Mouse (Mus musculus): Measurements from ENCODE around the gene Ttll8. TPM values are rescaled to one million over a fixed set of nuclear protein-coding genes. Genes with fewer than 3 reads are reported as not detected.

The Ttll8 gene
- polyA plus RNA-seq, 1 experiment from 2014 or later: not detected

DNA sequence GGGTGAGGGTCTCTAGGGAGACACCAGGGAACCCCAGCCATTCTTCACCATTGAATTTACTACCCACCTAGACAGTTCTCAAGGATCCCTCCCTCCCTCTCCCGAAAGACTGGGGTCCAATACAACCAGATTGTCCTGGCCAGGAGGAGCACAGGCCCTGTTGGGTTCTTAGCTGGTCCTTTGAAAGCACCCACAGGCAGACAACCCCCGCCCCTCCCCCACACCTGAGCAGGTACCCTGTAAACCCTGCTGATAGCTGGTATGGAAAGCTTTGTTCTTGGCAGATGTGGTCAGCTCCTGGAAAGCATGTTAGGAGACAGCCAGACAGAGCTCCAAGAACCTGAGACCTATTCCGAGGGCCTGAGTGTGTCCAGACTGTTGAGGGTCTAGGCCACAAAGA is 93.4 kb downstream of the Ttll8 start:
- Histone ChIP-seq H3K4me3 (no peak overlapping the region), H3K4me1 (peaks cover 63% of the 10 kb centered on the region), H3K27ac (peak overlapping the region; percentile 97), H3K36me3 (peaks cover 25% of the 10 kb centered on the region), H3K9me3 (no peaks in the 10 kb centered on the region), H3K27me3 (ENCODE audit: insufficient read depth, poor library complexity, severe bottlenecking) (no peaks in the 10 kb centered on the region)
- DNase-seq (ENCODE audit: low spot score): no peak
- 89% methylated on average over 3 of the region's 3 CpGs for WGBS

DNA sequence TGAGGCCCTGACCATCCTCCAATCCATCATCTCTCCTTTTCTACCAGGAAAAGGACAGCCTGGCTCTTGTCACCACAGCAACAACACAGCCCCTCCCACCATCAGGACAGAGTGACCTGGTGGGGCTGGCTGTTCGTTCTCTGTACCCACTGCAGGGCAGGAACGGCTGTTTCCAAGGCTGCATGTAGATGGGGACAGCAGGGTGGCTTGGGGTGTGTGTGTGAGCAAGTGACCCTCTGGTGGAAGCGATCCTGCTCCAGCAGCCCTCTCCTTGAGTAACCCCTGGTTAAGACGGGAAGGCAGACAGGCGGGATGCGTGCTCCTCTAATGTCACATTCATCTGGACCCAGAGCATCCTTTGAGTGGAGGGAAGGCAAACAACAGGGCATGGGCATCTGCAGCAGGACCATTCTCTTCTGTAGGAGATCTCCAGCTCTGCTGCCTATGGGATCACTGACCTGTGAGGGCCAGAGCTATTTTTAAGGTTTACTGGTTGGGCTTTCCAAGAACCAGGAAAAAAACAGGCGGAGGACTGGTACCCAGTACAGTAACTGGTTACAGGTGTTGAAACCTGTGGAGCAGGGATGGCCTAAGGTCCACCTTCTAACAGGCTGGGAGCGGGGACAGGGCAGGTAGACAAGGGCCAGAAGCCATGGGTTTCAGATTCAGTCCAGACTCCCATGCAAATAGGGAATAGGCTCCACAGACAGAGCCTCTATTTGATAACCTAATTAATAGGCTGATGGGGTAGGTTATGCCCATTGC is 94.8 kb downstream of the Ttll8 start:
- Histone ChIP-seq H3K36me3 (peaks cover 11% of the 10 kb centered on the region), H3K4me3 (no peak overlapping the region), H3K4me1 (peaks cover 63% of the 10 kb centered on the region), H3K9me3 (no peaks in the 10 kb centered on the region), H3K27ac (peak overlapping the region; percentile 67; the same call in 1 of the 2 replicates), H3K27me3 (ENCODE audit: insufficient read depth, poor library complexity, severe bottlenecking) (no peaks in the 10 kb centered on the region)
- WGBS: 56% methylated on average over 8 of the region's 8 CpGs
- no peak for DNase-seq (ENCODE audit: low spot score)

DNA sequence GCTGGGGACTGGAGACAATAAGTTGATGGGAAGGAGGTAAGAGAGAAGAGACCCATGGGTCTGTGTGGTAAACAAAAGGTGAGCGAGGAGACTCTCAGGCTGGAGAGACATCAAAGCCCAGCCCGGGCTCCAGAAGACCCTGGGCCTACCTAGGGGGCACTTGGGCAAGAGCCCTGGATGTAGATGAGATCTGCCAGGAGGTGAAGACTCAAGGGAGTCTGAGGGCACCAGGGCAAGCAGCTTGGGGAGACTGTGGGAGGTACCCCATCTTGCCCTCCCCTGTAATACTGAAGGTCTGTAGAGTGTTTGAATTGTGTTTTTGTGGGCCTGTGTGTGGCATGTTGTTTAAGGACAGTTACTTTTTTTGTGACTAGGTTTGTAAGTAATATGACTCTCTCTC is 95.5 kb downstream of the Ttll8 start:
- no peak for DNase-seq (ENCODE audit: low spot score)
- H3K27ac ChIP-seq: peak overlapping the region; percentile 42; the same call in 1 of the 2 replicates
- no peaks in the 10 kb centered on the region for H3K9me3 ChIP-seq
- no peak overlapping the region for H3K4me3 ChIP-seq
- WGBS: 71% methylated on average over 2 of the region's 2 CpGs
- H3K36me3 ChIP-seq: peaks cover 6% of the 10 kb centered on the region; the same call in 1 of the 2 replicates
- H3K27me3 ChIP-seq (ENCODE audit: insufficient read depth, poor library complexity, severe bottlenecking): no peaks in the 10 kb centered on the region
- peaks cover 62% of the 10 kb centered on the region for H3K4me1 ChIP-seq

DNA sequence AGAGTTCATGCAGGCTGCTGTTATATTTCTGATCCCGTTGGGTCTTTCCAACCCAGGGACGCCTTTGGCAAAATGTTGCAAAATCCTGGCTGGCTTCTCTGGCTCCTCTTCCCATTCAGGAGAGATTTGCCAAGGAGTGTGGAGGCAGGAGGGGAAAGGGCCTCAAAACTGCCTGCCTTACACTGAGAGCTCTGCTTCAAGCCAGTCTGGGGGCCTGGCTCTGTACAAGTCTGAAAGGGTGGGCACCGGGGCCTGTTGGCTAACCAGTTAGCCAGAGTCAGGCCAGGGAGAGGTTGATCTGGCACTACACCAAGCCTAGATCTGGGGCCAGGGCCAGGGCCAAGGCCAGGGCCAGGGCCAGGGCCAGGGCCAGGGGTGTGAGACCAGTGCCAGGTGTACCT is 96.1 kb downstream of the Ttll8 start:
- DNase-seq (ENCODE audit: low spot score): no peak
- Histone ChIP-seq H3K27ac (peak overlapping the region; percentile 42; the same call in 1 of the 2 replicates), H3K4me1 (peaks cover 64% of the 10 kb centered on the region), H3K9me3 (no peaks in the 10 kb centered on the region), H3K4me3 (no peak overlapping the region), H3K36me3 (0 out of 2 replicates have a peak, but pooled peaks cover under 1% of the 10 kb centered on the region), H3K27me3 (ENCODE audit: insufficient read depth, poor library complexity, severe bottlenecking) (no peaks in the 10 kb centered on the region)
- 86% methylated on average over 3 of the region's 3 CpGs for WGBS

GRCm38 (mm10) chr15:88857361-88857760 is 96.9 kb downstream of the Ttll8 start:
- Histone ChIP-seq H3K36me3 (no peaks in the 10 kb centered on the region), H3K4me1 (peaks cover 65% of the 10 kb centered on the region), H3K9me3 (no peaks in the 10 kb centered on the region), H3K27me3 (ENCODE audit: insufficient read depth, poor library complexity, severe bottlenecking) (no peaks in the 10 kb centered on the region), H3K27ac (0 out of 2 replicates have a peak overlapping the region, but pooled peaks have one; percentile 23), H3K4me3 (no peak overlapping the region)
- DNase-seq (ENCODE audit: low spot score): no peak
- WGBS: 84% methylated on average over 7 of the region's 7 CpGs

- Histone ChIP-seq H3K9me3 (no peaks in the 10 kb centered on the region), H3K27me3 (ENCODE audit: insufficient read depth, poor library complexity, severe bottlenecking) (no peaks in the 10 kb centered on the region), H3K4me3 (no peak overlapping the region), H3K36me3 (no peaks in the 10 kb centered on the region), H3K4me1 (peaks cover 65% of the 10 kb centered on the region), H3K27ac (no peak overlapping the region)
- no peak for DNase-seq (ENCODE audit: low spot score)
- WGBS: 77% methylated on average over 5 of the region's 5 CpGs
Measured at GRCm38 (mm10) chr15:88856613-88857012, 97.6 kb downstream of the Ttll8 start.

GRCm38 (mm10) chr15:88855896-88856417 is 98.3 kb downstream of the Ttll8 start:
- Histone ChIP-seq H3K4me3 (no peak overlapping the region), H3K27ac (peak overlapping the region; percentile 86), H3K9me3 (no peaks in the 10 kb centered on the region), H3K27me3 (ENCODE audit: insufficient read depth, poor library complexity, severe bottlenecking) (no peaks in the 10 kb centered on the region), H3K4me1 (peaks cover 65% of the 10 kb centered on the region), H3K36me3 (no peaks in the 10 kb centered on the region)
- 75% methylated on average over 6 of the region's 6 CpGs for WGBS
- DNase-seq (ENCODE audit: low spot score): no peak

GRCm38 (mm10) chr15:88854969-88855830 is 99.0 kb downstream of the Ttll8 start:
- Histone ChIP-seq H3K4me1 (peaks cover 69% of the 10 kb centered on the region), H3K4me3 (no peak overlapping the region; the same call in 1 of the 2 replicates), H3K9me3 (no peaks in the 10 kb centered on the region), H3K36me3 (no peaks in the 10 kb centered on the region), H3K27me3 (ENCODE audit: insufficient read depth, poor library complexity, severe bottlenecking) (no peaks in the 10 kb centered on the region), H3K27ac (peak overlapping the region; percentile 86)
- WGBS: 57% methylated on average over 15 of the region's 15 CpGs
- no peak for DNase-seq (ENCODE audit: low spot score)

DNA sequence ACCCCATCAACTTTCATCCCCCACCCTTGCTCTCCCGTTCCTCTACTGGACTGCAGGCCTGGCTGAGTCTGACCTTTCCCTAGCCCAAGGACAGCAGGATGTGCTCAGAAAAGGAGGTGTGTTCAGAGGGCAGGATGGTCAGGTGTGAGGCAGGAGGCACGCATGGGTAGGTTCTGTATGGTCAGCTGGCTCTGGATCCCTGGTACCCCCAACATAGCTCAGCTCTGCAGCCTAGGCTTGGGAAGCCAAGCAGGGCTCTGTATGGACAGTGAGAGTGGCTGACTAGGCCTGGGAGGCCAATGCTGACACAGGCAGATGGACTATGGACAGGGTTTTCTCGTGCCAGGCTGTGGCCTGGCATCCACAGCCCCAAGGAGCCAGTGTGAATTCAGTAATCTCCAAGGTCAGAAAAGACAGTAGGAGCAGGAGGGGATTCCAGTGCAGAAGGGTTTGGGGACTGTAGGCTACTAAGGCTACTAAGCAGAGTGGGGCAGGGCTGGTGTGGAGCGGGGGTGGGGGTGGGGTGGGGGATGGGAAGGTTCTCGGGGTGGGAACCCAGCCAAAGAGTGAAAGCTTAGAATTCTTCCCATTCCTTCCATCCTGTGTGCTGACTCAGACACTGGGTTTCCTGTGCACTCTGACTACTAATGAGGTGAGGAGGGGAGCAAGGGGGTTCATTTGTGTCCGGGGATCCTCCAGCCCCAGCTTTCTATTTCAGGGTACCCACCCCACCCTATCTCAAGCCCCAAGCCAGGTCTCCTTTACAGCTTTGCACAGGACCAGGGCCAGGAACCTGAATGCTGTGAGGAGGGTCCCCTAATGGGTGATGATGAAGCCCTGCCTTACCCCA is 99.9 kb downstream of the Ttll8 start:
- Histone ChIP-seq H3K27me3 (ENCODE audit: insufficient read depth, poor library complexity, severe bottlenecking) (no peaks in the 10 kb centered on the region), H3K4me3 (no peak overlapping the region; the same call in 1 of the 2 replicates), H3K36me3 (no peaks in the 10 kb centered on the region), H3K4me1 (peaks cover 67% of the 10 kb centered on the region), H3K9me3 (no peaks in the 10 kb centered on the region), H3K27ac (peak overlapping the region; percentile 86)
- 31% methylated on average over 6 of the region's 6 CpGs for WGBS
- DNase-seq (ENCODE audit: low spot score): no peak

- WGBS: 86% methylated on average over 9 of the region's 9 CpGs
- H3K27me3 ChIP-seq (ENCODE audit: insufficient read depth, poor library complexity, severe bottlenecking): no peaks in the 10 kb centered on the region
- H3K36me3 ChIP-seq: no peaks in the 10 kb centered on the region
- no peak for DNase-seq (ENCODE audit: low spot score)
- peaks cover 57% of the 10 kb centered on the region for H3K4me1 ChIP-seq
- no peaks in the 10 kb centered on the region for H3K9me3 ChIP-seq
- H3K27ac ChIP-seq: peak overlapping the region; percentile 43; the same call in 1 of the 2 replicates
- no peak overlapping the region for H3K4me3 ChIP-seq
Measured at GRCm38 (mm10) chr15:88853106-88853505, 101.1 kb downstream of the Ttll8 start.

DNA sequence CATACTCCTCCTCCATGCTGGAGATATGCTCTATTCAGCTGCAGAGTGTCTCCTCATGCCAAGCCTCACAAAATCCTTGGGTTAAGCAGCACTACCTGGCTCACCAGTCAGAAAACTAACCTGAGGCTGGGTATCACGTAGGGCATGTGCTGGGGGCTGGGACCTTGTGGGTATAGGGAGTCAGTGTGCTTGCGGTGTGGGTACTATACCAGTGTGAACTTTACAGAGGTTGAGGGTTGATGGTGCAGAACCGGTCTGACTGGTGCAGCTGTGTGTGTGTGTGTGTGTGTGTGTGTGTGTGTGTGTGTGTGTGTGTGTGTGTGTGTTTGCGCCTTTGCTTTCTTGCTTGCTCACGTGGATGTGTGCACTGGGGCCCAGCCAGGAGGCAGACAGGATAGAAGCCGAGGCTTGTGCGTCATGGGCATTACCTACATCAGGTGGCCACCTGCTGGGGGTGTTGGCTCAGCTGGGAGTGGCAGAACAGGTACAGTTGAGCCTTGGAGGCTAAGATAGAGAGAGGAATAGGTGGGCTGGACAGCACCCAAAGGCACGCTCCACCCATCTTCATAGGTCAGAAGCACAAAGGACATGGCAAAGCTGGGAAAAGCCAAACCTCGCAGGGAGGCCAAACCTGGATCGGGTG is 102.6 kb downstream of the Ttll8 start:
- peaks cover 58% of the 10 kb centered on the region for H3K4me1 ChIP-seq
- H3K27me3 ChIP-seq (ENCODE audit: insufficient read depth, poor library complexity, severe bottlenecking): no peaks in the 10 kb centered on the region
- 80% methylated on average over 9 of the region's 10 CpGs for WGBS
- peak overlapping the region; percentile 31; the same call in 1 of the 2 replicates for H3K27ac ChIP-seq
- H3K36me3 ChIP-seq: no peaks in the 10 kb centered on the region
- H3K4me3 ChIP-seq: no peak overlapping the region
- DNase-seq (ENCODE audit: low spot score): no peak
- no peaks in the 10 kb centered on the region for H3K9me3 ChIP-seq

GRCm38 (mm10) chr15:88851076-88851475 is 103.1 kb downstream of the Ttll8 start:
- no peak for DNase-seq (ENCODE audit: low spot score)
- Histone ChIP-seq H3K27ac (peak overlapping the region; percentile 56), H3K36me3 (no peaks in the 10 kb centered on the region), H3K4me3 (no peak overlapping the region), H3K9me3 (no peaks in the 10 kb centered on the region), H3K27me3 (ENCODE audit: insufficient read depth, poor library complexity, severe bottlenecking) (no peaks in the 10 kb centered on the region), H3K4me1 (peaks cover 58% of the 10 kb centered on the region)
- 64% methylated on average over 3 of the region's 3 CpGs for WGBS

Measured in heart, embryonic 10.5 days (tissue).